Mouse (Mus musculus) cerebellum, adult 2 months (tissue): ENCODE data around the gene Nelfa. TPM values are rescaled to one million over a fixed set of nuclear protein-coding genes. Genes with fewer than 3 reads are reported as not detected.

Experiments
- DNase-seq, 2 experiments: peaks; one replicate each; pipeline ENCODE4 v3.0.0; 2021
- H3K27ac ChIP-seq: fragments of 200-500 bp; 2 replicates; pipeline ENCODE4 v1.5.1; 2012; ENCODE audit warnings: low read length, control low read depth, inconsistent platforms; ENCODE audit not compliant: insufficient read depth
- H3K27me3 ChIP-seq: fragments of 200-500 bp; 2 replicates; pipeline ENCODE4 v1.6.1; 2012; ENCODE audit warnings: inconsistent platforms, mild to moderate bottlenecking, low read length, moderate library complexity; ENCODE audit not compliant: control insufficient read depth, insufficient read depth
- H3K4me1 ChIP-seq: fragments of 200-500 bp; 2 replicates; pipeline ENCODE4 v1.6.1; 2011; ENCODE audit warnings: low read length; ENCODE audit not compliant: control insufficient read depth, insufficient read depth
- H3K4me3 ChIP-seq: fragments of 200-500 bp; replicated peaks from 2 replicates; pipeline ENCODE3; 2011; ENCODE audit warnings: mild to moderate bottlenecking, low read depth, low read length, control low read depth; ENCODE audit not compliant: insufficient read depth
- CTCF ChIP-seq: fragments of 200-500 bp; IDR thresholded peaks from 2 replicates; pipeline ENCODE4 v1.5.1; 2011; ENCODE audit warnings: low read depth, mild to moderate bottlenecking, control low read depth, low read length, moderate library complexity, borderline replicate concordance; ENCODE audit not compliant: insufficient read depth
- POLR2A ChIP-seq: fragments of 200-500 bp; IDR thresholded peaks from 2 replicates; pipeline ENCODE4 v1.6.1; 2011; ENCODE audit warnings: low read length, control low read depth, borderline replicate concordance; ENCODE audit not compliant: insufficient read depth
- WGBS: fragments of 180-500 bp; shearing (Covaris S2); methylation state at CpG from one replicate; pipeline ENCODE4 v1.1.7; 2018; 5-methylcytosine and 5-hydroxymethylcytosine counted together
- polyA plus RNA-seq: library from polyadenylated mRNA; depleted of rRNA; stranded (reverse); fragments of >200 nt; gene quantifications from 2 replicates; pipeline ENCODE4 v1.2.3, GENCODE M21; 2012; rRNA removed

Gene Nelfa
- 29.2 and 32.9 TPM in 2 replicates for polyA plus RNA-seq

DNA sequence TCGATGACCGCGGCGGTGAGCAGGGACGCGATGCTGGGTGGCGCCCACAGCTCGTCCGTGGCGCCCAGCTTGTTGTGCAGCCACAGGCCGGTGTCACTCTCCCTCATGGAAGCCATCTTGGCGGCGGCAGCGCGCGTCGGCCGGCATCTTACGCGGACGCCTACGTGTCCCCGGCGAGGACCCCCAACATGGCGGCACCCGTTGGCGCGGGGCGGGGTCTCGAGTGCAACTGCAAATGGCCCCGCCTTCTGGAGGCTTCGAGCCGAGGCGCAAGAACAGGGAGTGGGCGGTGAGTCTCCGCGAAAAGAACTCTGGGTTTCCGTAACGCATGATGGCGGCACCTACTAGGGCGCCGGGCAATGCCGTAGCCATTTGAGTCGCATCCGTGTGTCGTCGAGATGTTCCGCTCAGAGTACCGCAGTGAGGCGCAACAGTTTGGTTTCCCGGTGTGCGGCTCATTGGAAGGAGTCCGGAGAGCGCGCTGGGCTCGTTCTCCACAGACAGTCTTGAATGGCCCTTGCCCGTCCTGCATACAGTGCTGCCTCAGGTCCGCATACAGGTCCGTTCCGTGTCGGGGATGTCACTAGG is at the start of gene Nelfa:
TSS of gene Nelfa (minus strand) at position 294 of the 588 bp plus-strand sequence.
- Histone ChIP-seq H3K4me3 (peak within 1 kb of the TSS; percentile 80), H3K27ac (peak within 1 kb of the TSS; percentile 89), H3K4me1 (no peaks in the 10 kb centered on the region; the same call in 1 of the 2 replicates), H3K27me3 (no peaks in the 10 kb centered on the region)
- WGBS, result under 1% methylated on average over 60 of the region's 61 CpGs
- peak; percentile 99 for DNase-seq
- TF ChIP-seq POLR2A (peak; percentile 70), CTCF (no peak)

DNA sequence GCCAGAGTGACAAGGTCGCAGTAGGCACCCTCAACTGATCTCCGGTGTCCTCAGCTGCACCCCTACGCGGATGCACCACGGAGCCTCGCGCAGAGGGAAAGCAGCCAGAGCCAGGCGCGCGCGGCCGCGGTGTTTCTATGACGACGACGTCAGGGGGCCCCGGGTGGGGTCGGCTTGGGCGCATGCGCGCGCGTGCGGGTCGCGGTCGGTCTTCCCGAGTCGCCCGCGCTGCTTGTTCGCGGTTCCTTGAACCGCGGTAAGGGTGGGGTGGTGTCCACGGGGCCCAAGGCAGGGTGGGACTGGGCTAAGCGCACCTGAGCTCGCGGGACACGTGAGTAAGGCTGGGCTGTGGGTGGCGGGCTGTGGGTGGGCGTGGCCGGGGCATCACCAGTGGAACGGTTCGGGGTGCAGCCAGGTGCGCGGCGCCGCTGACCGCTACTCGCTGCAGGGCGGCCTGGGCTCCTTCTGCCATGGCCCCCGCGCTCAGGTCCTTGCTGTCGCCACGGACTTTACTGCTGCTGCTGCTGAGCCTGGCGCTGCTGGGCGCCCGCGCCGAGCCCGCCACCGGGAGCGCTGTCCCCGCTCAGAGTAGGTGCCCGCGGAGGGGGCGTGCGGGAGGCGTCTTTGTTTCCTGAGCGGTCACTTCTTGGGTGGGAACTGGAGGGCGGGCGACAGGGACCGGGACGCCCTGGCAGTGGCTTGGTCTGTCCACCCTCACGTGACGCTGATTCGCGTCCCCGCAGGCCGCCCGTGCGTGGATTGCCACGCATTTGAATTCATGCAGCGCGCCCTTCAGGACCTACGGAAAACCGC is 47.3 kb upstream of the Nelfa start, which contains the start of gene Gm1673:
TSS of gene Gm1673 (plus strand) at position 125 of the 813 bp plus-strand sequence.
- under 1% methylated on average over 88 of the region's 88 CpGs for WGBS
- H3K4me3 ChIP-seq, result peak within 1 kb of the TSS; percentile 82
- peak within 1 kb of the TSS; percentile 65; the same call in 1 of the 2 replicates for H3K27ac ChIP-seq
- H3K4me1 ChIP-seq, result peaks cover 7% of the 10 kb centered on the region
- TF ChIP-seq POLR2A (peak; percentile 64; the same call in 1 of the 2 replicates), CTCF (no peak)
- H3K27me3 ChIP-seq, result no peaks in the 10 kb centered on the region
- peak; percentile 89 to 91 for DNase-seq

DNA sequence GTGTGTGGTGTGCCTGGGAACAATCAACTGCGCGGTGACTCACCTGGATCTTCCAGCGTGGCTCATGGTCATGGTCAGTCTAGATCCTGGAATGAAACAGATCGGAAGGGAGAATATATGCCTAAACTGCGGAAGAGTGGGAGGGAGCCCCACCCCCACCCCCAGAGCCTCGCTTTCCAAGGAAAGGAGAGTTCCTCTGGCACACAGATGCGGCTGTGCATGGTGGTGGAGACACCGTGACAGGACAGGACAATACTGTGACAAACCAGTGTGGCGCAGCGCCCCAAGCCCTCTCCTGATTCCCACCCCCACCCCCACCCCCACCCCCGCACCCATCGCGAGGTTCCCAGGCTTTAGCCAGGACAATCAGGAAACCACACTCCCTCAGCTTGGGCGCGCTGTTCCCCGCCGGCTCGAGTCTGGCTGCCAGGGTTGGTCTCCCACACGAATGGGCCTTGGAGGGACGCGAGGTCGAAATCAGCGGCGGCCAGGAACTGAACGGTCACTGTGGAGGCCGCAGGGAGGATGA is 46.6 kb upstream of the Nelfa start:
- no peak for TF ChIP-seq CTCF
- no peak for TF ChIP-seq POLR2A
- WGBS, result 2% methylated on average over 26 of the region's 26 CpGs
- DNase-seq, result no peak
- Histone ChIP-seq H3K4me1 (peaks cover 7% of the 10 kb centered on the region), H3K4me3 (peak overlapping the region; percentile 82), H3K27ac (peak overlapping the region; percentile 65; the same call in 1 of the 2 replicates), H3K27me3 (no peaks in the 10 kb centered on the region)

DNA sequence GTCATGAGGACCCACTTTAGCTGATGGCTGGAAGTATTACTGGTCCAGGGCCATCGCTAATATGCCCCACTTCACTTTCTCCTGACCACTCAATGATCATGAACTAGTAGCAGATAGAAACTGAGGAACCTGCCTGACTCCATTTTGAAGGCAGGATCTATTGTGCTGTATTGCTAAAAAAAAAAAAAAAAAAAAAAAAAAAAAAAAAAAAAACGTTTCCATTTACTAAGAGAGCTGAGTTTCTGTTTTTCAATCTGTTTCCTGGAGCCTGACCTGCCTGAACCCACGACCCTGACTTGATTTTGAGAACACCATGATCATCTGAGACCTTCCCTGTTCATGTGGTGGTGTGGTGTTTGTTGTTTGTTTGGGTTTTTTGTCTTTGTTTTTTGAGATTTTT is 40.1 kb upstream of the Nelfa start:
- no peaks in the 10 kb centered on the region for H3K4me1 ChIP-seq
- DNase-seq, result no peak
- no peak overlapping the region for H3K27ac ChIP-seq
- 45% methylated on average over 3 of the region's 3 CpGs for WGBS
- H3K27me3 ChIP-seq, result no peaks in the 10 kb centered on the region
- TF ChIP-seq CTCF, result no peak
- TF ChIP-seq POLR2A, result no peak
- no peak overlapping the region for H3K4me3 ChIP-seq

DNA sequence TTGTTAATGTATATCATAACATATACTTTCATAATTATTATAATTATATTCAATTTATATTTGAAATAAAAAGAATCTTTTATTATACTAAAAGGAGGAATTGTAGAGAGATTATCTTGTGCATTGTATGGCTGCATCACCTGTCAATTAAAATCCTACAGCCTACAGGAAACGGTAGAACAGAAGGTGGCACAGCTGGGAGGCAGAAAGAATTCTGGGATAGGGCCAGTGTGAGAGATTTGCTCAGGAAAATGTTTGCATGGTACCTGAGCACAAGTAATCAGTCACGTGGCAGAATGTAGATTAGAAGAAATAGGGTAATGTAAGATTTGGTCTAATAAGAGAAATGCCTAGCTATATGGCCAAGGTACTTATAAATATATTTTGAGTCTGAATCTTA is 38.5 kb upstream of the Nelfa start:
- Histone ChIP-seq H3K27me3 (no peaks in the 10 kb centered on the region), H3K4me3 (no peak overlapping the region), H3K4me1 (no peaks in the 10 kb centered on the region), H3K27ac (no peak overlapping the region)
- TF ChIP-seq CTCF (no peak), POLR2A (no peak)
- 6% methylated on average over 2 of the region's 2 CpGs for WGBS
- DNase-seq, result peak in 1 of 2 experiments; percentile 65

DNA sequence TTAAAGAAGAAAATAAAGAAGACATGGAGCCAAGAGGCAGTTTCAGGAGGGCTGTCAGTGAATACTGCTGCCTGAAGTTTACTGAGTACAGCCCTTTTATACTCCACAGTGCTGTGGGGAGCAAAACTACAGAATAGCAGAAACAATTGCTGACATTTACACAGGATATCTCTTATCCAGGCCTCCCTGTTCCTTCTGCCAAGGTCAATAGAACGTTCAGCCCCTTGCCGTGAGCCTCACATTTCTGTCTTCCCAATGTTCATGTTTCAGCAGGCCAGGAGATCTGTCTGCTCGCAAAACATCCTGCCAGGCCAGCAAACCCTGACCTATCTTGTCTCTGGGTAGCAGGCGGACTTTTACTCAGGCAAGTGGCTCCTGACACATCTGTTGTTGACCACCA is 23.2 kb upstream of the Nelfa start:
- H3K4me1 ChIP-seq, result no peaks in the 10 kb centered on the region
- no peak overlapping the region for H3K27ac ChIP-seq
- WGBS, result 82% methylated on average over 4 of the region's 4 CpGs
- no peaks in the 10 kb centered on the region for H3K27me3 ChIP-seq
- no peak for DNase-seq
- no peak for TF ChIP-seq POLR2A
- TF ChIP-seq CTCF, result no peak
- no peak overlapping the region for H3K4me3 ChIP-seq

DNA sequence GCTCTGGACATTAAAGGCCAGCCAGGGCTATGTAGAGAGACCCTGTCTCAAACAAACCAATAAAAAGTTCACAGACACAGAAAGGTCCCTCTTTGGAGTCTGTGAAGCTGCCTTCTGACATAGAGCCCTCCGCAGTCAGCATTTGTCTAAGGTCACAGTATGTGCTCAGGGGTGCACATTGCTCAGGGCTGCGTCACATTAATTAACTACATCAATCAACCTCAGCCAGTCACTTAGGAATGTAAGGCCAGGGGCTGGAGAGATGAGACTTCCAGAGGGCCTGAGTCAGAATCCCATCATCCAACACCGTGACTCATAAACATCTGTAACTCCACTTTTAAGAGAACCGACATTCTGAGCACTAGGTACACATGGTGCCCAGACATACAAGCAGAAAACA is 19.7 kb upstream of the Nelfa start:
- H3K27ac ChIP-seq, result no peak overlapping the region
- TF ChIP-seq POLR2A, result no peak
- WGBS, result 91% methylated on average over 4 of the region's 4 CpGs
- H3K4me1 ChIP-seq, result no peaks in the 10 kb centered on the region
- H3K27me3 ChIP-seq, result no peaks in the 10 kb centered on the region
- no peak for DNase-seq
- no peak overlapping the region for H3K4me3 ChIP-seq
